Mouse (Mus musculus) stomach, embryonic 16.5 days (tissue): ENCODE data around the gene Kalrn. TPM values are rescaled to one million over a fixed set of nuclear protein-coding genes. Genes with fewer than 3 reads are reported as not detected.

ENCODE experiments used
- ATAC-seq: fragments of 200-750 bp; cut with Nextera tagmentation; 2 replicates; pipeline ENCODE4 v1.8.0; 2017; ENCODE audit warnings: moderate number of reproducible peaks, moderate TSS enrichment; ENCODE audit not compliant: insufficient read depth, low FRiP score
- H3K27ac ChIP-seq: fragments of 300-500 bp; sonication (generic); 2 replicates; pipeline ENCODE4 v1.5.1; 2014; ENCODE audit warnings: low read length
- H3K27me3 ChIP-seq: fragments of 300-500 bp; sonication (generic); 2 replicates; pipeline ENCODE4 v1.6.1; 2014; ENCODE audit warnings: low read length, control low read depth, mixed read lengths; ENCODE audit not compliant: control insufficient read depth, insufficient read depth
- H3K36me3 ChIP-seq: fragments of 300-500 bp; sonication (generic); 2 replicates; pipeline ENCODE4 v1.6.1; 2014; ENCODE audit warnings: low read length; ENCODE audit not compliant: control insufficient read depth, insufficient read depth
- H3K4me1 ChIP-seq: fragments of 300-500 bp; sonication (generic); 2 replicates; pipeline ENCODE4 v1.6.1; 2014; ENCODE audit warnings: low read length, control low read depth, mixed read lengths; ENCODE audit not compliant: control insufficient read depth, insufficient read depth
- H3K4me2 ChIP-seq: fragments of 300-500 bp; sonication (generic); 2 replicates; pipeline ENCODE4 v1.6.1; 2014; ENCODE audit warnings: low read depth, low read length, mixed read lengths
- H3K4me3 ChIP-seq: fragments of 300-500 bp; sonication (generic); replicated peaks from 2 replicates; pipeline ENCODE4 v1.5.1; 2014; ENCODE audit warnings: mild to moderate bottlenecking, low read length
- H3K9ac ChIP-seq: fragments of 300-500 bp; sonication (generic); 2 replicates; pipeline ENCODE4 v1.6.1; 2014; ENCODE audit warnings: low read length
- H3K9me3 ChIP-seq: fragments of 300-500 bp; sonication (generic); replicated peaks from 2 replicates; pipeline ENCODE4 v1.6.1; 2016; ENCODE audit warnings: low read length, control low read depth; ENCODE audit not compliant: control insufficient read depth
- WGBS: fragments of 180-500 bp; shearing (Covaris S2); extraction: QIAGEN DNeasy Blood & Tissue Kit; methylation state at CpG from one replicate; pipeline ENCODE4 v1.1.7; 2014; 5-methylcytosine and 5-hydroxymethylcytosine counted together
- polyA plus RNA-seq: library from polyadenylated mRNA; unstranded; fragments of >200 nt; fragmentation: Nextera tagmentation; extraction: Ambion mirVana; gene quantifications from 2 replicates; pipeline ENCODE4 v1.2.1, GENCODE M21; 2015

The Kalrn gene
- polyA plus RNA-seq, 1 experiment from 2014 or later, result 22.7 TPM

- H3K4me1 ChIP-seq, result no peaks in the 10 kb centered on the region
- no peak overlapping the region for H3K4me3 ChIP-seq
- H3K36me3 ChIP-seq, result peaks cover 18% of the 10 kb centered on the region; the same call in 1 of the 2 replicates
- H3K27ac ChIP-seq, result no peak overlapping the region
- no peak overlapping the region for H3K9ac ChIP-seq
- H3K9me3 ChIP-seq, result no peaks in the 10 kb centered on the region
- no peaks in the 10 kb centered on the region for H3K27me3 ChIP-seq
- no peak for ATAC-seq
- no peak overlapping the region for H3K4me2 ChIP-seq
- WGBS, result 79% methylated on average over 4 of the region's 4 CpGs
Measured at GRCm38 (mm10) chr16:33953008-33953407, 620.3 kb downstream of the Kalrn start.

GRCm38 (mm10) chr16:33950830-33951229 lies 622.5 kb downstream of the Kalrn start:
- Histone ChIP-seq H3K36me3 (0 out of 2 replicates have a peak, but pooled peaks cover 5% of the 10 kb centered on the region), H3K4me2 (no peak overlapping the region), H3K4me3 (no peak overlapping the region), H3K9me3 (no peaks in the 10 kb centered on the region), H3K9ac (no peak overlapping the region), H3K4me1 (peaks cover 8% of the 10 kb centered on the region; the same call in 1 of the 2 replicates), H3K27ac (no peak overlapping the region), H3K27me3 (no peaks in the 10 kb centered on the region)
- peak; percentile 51; the same call in 1 of the 2 replicates for ATAC-seq
- WGBS, result 25% methylated on average over 4 of the region's 4 CpGs

GRCm38 (mm10) chr16:33950386-33950785 lies 622.9 kb downstream of the Kalrn start:
- Histone ChIP-seq H3K36me3 (0 out of 2 replicates have a peak, but pooled peaks cover under 1% of the 10 kb centered on the region), H3K27me3 (no peaks in the 10 kb centered on the region), H3K9ac (no peak overlapping the region), H3K4me1 (peaks cover 11% of the 10 kb centered on the region; the same call in 1 of the 2 replicates), H3K27ac (no peak overlapping the region), H3K4me2 (no peak overlapping the region), H3K4me3 (no peak overlapping the region), H3K9me3 (no peaks in the 10 kb centered on the region)
- WGBS, result 71% methylated on average over 6 of the region's 6 CpGs
- no peak for ATAC-seq

- peak overlapping the region; percentile 83 for H3K27ac ChIP-seq
Measured at GRCm38 (mm10) chr16:33947664-33948571, 625.4 kb downstream of the Kalrn start.

GRCm38 (mm10) chr16:33946021-33946420 lies 627.3 kb downstream of the Kalrn start:
- 67% methylated on average over 7 of the region's 7 CpGs for WGBS

More at GRCm38 (mm10) chr16:33947664-33948571, 625.4 kb downstream of the Kalrn start:
- H3K27me3 ChIP-seq, result no peaks in the 10 kb centered on the region
- no peak overlapping the region for H3K4me3 ChIP-seq
- 65% methylated on average over 17 of the region's 17 CpGs for WGBS
- H3K9ac ChIP-seq, result peak overlapping the region; percentile 28; the same call in 1 of the 2 replicates
- peaks cover 29% of the 10 kb centered on the region for H3K4me1 ChIP-seq
- no peak overlapping the region for H3K4me2 ChIP-seq
- peak; percentile 63; the same call in 1 of the 2 replicates for ATAC-seq
- no peaks in the 10 kb centered on the region for H3K9me3 ChIP-seq
- no peaks in the 10 kb centered on the region for H3K36me3 ChIP-seq

GRCm38 (mm10) chr16:33944772-33945171 lies 628.6 kb downstream of the Kalrn start:
- WGBS, result 17% methylated on average over 6 of the region's 6 CpGs
- H3K36me3 ChIP-seq, result no peaks in the 10 kb centered on the region
- no peaks in the 10 kb centered on the region for H3K27me3 ChIP-seq
- H3K4me3 ChIP-seq, result no peak overlapping the region
- H3K4me2 ChIP-seq, result no peak overlapping the region
- H3K4me1 ChIP-seq, result peaks cover 59% of the 10 kb centered on the region
- H3K9me3 ChIP-seq, result no peaks in the 10 kb centered on the region
- no peak for ATAC-seq
- no peak overlapping the region for H3K9ac ChIP-seq
- 0 out of 2 replicates have a peak overlapping the region, but pooled peaks have one; percentile 51 for H3K27ac ChIP-seq

More at GRCm38 (mm10) chr16:33946021-33946420, 627.3 kb downstream of the Kalrn start:
- Histone ChIP-seq H3K4me2 (no peak overlapping the region), H3K27me3 (no peaks in the 10 kb centered on the region), H3K9me3 (no peaks in the 10 kb centered on the region), H3K36me3 (no peaks in the 10 kb centered on the region), H3K27ac (no peak overlapping the region), H3K4me1 (peaks cover 47% of the 10 kb centered on the region), H3K4me3 (no peak overlapping the region), H3K9ac (no peak overlapping the region)
- no peak for ATAC-seq

GRCm38 (mm10) chr16:33944126-33944525 lies 629.2 kb downstream of the Kalrn start:
- no peaks in the 10 kb centered on the region for H3K27me3 ChIP-seq
- H3K9me3 ChIP-seq, result no peaks in the 10 kb centered on the region
- no peak overlapping the region for H3K4me2 ChIP-seq
- 82% methylated on average over 4 of the region's 4 CpGs for WGBS
- H3K27ac ChIP-seq, result no peak overlapping the region
- H3K4me1 ChIP-seq, result peaks cover 65% of the 10 kb centered on the region
- no peak for ATAC-seq
- H3K9ac ChIP-seq, result no peak overlapping the region; the same call in 1 of the 2 replicates
- H3K36me3 ChIP-seq, result no peaks in the 10 kb centered on the region
- no peak overlapping the region for H3K4me3 ChIP-seq

GRCm38 (mm10) chr16:33943388-33943787 lies 629.9 kb downstream of the Kalrn start:
- Histone ChIP-seq H3K9me3 (no peaks in the 10 kb centered on the region), H3K4me1 (peaks cover 72% of the 10 kb centered on the region), H3K36me3 (no peaks in the 10 kb centered on the region), H3K9ac (no peak overlapping the region), H3K4me2 (no peak overlapping the region), H3K4me3 (no peak overlapping the region), H3K27ac (no peak overlapping the region), H3K27me3 (no peaks in the 10 kb centered on the region)
- WGBS, result 92% methylated on average over 6 of the region's 6 CpGs
- no peak for ATAC-seq

GRCm38 (mm10) chr16:33942341-33942740 lies 631.0 kb downstream of the Kalrn start:
- H3K9ac ChIP-seq, result 0 out of 2 replicates have a peak overlapping the region, but pooled peaks have one; percentile 2
- no peaks in the 10 kb centered on the region for H3K36me3 ChIP-seq
- ATAC-seq, result no peak
- H3K4me1 ChIP-seq, result peaks cover 77% of the 10 kb centered on the region
- H3K9me3 ChIP-seq, result no peaks in the 10 kb centered on the region
- H3K4me3 ChIP-seq, result no peak overlapping the region
- WGBS, result 44% methylated on average over 11 of the region's 11 CpGs
- 0 out of 2 replicates have a peak overlapping the region, but pooled peaks have one; percentile 16 for H3K4me2 ChIP-seq
- H3K27me3 ChIP-seq, result no peaks in the 10 kb centered on the region
- H3K27ac ChIP-seq, result no peak overlapping the region; the same call in 1 of the 2 replicates
